Mouse (Mus musculus) forebrain, embryonic 16.5 days (tissue): ENCODE results near the gene Pip5k1a. TPM values are rescaled to one million over a fixed set of nuclear protein-coding genes. Genes with fewer than 3 reads are reported as not detected.
"Not testable (repeated sequence)": the region's sequence is repeated elsewhere in the genome, so short reads cannot be mapped to it uniquely, and the experiment has no call there.

Experiments used
- ATAC-seq: fragments of 200-750 bp; cut with Nextera tagmentation; 2 replicates; pipeline ENCODE4 v1.8.0; 2017; ENCODE audit warnings: mild to moderate bottlenecking, moderate library complexity
- H3K27ac ChIP-seq: fragments of 300-500 bp; sonication (generic); 2 replicates; pipeline ENCODE4 v1.5.1; 2014; ENCODE audit warnings: low read length, control low read depth
- H3K27me3 ChIP-seq: fragments of 300-500 bp; sonication (generic); replicated peaks from 2 replicates; pipeline ENCODE4 v1.6.1; 2014; ENCODE audit warnings: low read length; ENCODE audit not compliant: control insufficient read depth, insufficient read depth
- H3K36me3 ChIP-seq: fragments of 300-500 bp; sonication (generic); 2 replicates; pipeline ENCODE4 v1.6.1; 2014; ENCODE audit not compliant: control insufficient read depth, insufficient read depth
- H3K4me1 ChIP-seq: fragments of 300-500 bp; sonication (generic); replicated peaks from 2 replicates; pipeline ENCODE4 v1.6.1; 2014; ENCODE audit warnings: low read length; ENCODE audit not compliant: control insufficient read depth, insufficient read depth
- H3K4me2 ChIP-seq: fragments of 300-500 bp; sonication (generic); 2 replicates; pipeline ENCODE4 v1.6.1; 2014; ENCODE audit warnings: mild to moderate bottlenecking, low read length, control low read depth
- H3K4me3 ChIP-seq: fragments of 300-500 bp; sonication (generic); replicated peaks from 2 replicates; pipeline ENCODE4 v1.5.1; 2014; ENCODE audit warnings: mild to moderate bottlenecking, low read length, control low read depth
- H3K9ac ChIP-seq: fragments of 300-500 bp; sonication (generic); replicated peaks from 2 replicates; pipeline ENCODE4 v1.6.1; 2014; ENCODE audit warnings: low read depth, low read length, control low read depth
- H3K9me3 ChIP-seq: fragments of 300-500 bp; sonication (generic); 2 replicates; pipeline ENCODE4 v1.6.1; 2016; ENCODE audit warnings: low read length; ENCODE audit not compliant: control insufficient read depth
- WGBS: fragments of 180-500 bp; shearing (Covaris S2); extraction: QIAGEN DNeasy Blood & Tissue Kit; methylation state at CpG from one replicate; pipeline ENCODE4 v1.1.7; 2014; 5-methylcytosine and 5-hydroxymethylcytosine counted together
- polyA plus RNA-seq: library from polyadenylated mRNA; unstranded; fragments of >200 nt; fragmentation: Nextera tagmentation; extraction: Ambion mirVana; gene quantifications from 2 replicates; pipeline ENCODE4 v1.2.1, GENCODE M21; 2015

The Pip5k1a gene
- polyA plus RNA-seq, 1 experiment from 2014 or later, result 21.7 TPM

DNA sequence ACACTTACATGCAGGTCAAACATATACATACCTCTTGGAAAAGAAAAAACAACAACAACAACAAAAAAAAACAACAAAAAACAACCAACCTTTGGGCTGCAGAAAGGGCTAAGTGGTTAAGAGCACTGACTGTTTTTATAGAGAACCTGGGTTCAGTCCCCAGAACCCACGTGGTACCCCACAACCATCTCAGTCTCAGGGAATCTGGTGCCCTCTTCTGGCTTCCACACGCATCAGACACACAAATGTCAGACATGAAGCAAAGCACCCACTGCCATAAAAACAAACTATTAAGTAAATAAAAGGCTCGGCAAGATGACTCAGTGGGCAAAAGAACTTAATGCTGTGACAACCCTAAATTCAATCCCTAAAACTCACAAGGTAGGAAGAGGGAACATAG, 76.8 kb downstream of the Pip5k1a start:
- Histone ChIP-seq H3K36me3 (peaks cover 28% of the 10 kb centered on the region), H3K4me3 (no peak overlapping the region)

DNA sequence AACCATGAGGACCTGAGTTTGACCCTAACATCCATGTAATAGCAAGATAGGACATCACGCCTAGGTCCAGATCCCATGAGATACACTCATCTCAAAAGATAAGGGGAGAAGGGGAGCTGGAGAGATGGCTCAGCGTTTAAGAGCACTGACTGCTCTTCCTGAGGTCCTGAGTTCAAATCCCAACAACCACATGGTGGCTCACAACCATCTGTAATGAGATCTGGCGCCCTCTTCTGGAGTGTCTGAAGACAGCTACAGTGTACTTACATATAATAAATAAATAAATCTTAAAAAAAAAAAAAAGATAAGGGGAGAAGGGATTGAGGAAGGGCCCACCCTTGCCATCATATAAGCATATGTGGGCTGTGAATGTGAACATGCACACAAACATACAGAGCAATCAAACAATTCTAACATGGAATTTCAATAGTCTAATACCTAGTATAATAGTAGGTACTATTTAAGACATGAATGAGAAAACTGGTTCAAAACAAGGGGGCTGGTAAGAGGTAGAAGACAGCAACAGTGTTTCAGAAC, 77.4 kb downstream of the Pip5k1a start:
- H3K27me3 ChIP-seq, H3K4me1 ChIP-seq, ATAC-seq, H3K4me3 ChIP-seq, H3K9me3 ChIP-seq, H3K4me2 ChIP-seq, H3K9ac ChIP-seq, H3K27ac ChIP-seq: not testable (repeated sequence)
- peaks cover 25% of the 10 kb centered on the region for H3K36me3 ChIP-seq
- 75% methylated on average over 3 of the region's 3 CpGs for WGBS

More for the DNA sequence above, 76.8 kb downstream of the Pip5k1a start:
- Histone ChIP-seq H3K27ac (no peak overlapping the region), H3K9ac (no peak overlapping the region), H3K27me3 (no peaks in the 10 kb centered on the region), H3K9me3 (no peaks in the 10 kb centered on the region), H3K4me2 (no peak overlapping the region), H3K4me1 (peaks cover 4% of the 10 kb centered on the region; the same call in 1 of the 2 replicates)
- 65% methylated on average over 3 of the region's 3 CpGs for WGBS
- ATAC-seq, result no peak

DNA sequence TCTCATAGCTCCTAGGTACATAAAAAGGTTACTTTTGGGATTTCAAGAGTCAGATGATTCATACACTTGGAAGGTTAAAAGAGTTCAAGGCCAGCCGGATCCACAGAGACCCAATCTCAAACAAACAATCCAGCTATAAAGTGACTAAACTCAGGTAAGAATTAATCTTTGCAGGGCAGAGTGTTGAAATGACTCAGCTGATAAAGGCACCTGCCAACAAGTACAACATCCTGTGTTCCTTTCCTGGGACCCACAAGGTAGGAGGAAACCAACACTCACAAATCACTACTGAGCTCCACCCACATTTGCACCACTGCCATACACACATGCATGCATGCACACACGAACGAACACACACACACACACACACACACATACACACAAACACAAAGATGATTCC, 78.1 kb downstream of the Pip5k1a start:
- Histone ChIP-seq H3K9me3 (no peaks in the 10 kb centered on the region), H3K4me2 (no peak overlapping the region), H3K27ac (no peak overlapping the region), H3K4me1 (peaks cover 4% of the 10 kb centered on the region; the same call in 1 of the 2 replicates), H3K27me3 (no peaks in the 10 kb centered on the region), H3K9ac (no peak overlapping the region), H3K36me3 (peaks cover 19% of the 10 kb centered on the region), H3K4me3 (no peak overlapping the region)
- no peak for ATAC-seq
- 90% methylated on average over 3 of the region's 3 CpGs for WGBS

DNA sequence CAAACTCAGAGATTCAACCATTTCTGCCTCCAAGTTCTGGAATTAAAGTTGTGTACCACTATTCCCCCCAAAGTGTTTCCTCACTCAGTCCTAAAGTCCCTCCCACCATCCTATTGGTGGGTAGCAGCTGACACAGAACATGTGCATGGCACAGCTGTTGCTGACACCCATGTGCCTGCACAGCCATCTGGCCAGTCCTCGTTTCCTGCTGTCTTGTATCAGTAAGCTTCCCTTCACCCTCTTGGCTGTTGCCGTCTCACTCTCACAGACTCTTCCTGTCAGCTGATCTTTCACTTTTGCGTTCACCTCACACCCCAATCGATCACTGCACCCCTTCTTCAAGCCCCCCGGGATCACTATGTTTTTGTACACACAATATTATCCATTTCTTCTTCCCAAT, 79.0 kb downstream of the Pip5k1a start:
- 57% methylated on average over 5 of the region's 5 CpGs for WGBS
- ATAC-seq, result peak; percentile 76
- Histone ChIP-seq H3K27ac (no peak overlapping the region), H3K4me1 (peaks cover 4% of the 10 kb centered on the region; the same call in 1 of the 2 replicates), H3K4me2 (no peak overlapping the region), H3K9ac (no peak overlapping the region), H3K27me3 (no peaks in the 10 kb centered on the region), H3K36me3 (peaks cover 10% of the 10 kb centered on the region), H3K9me3 (no peaks in the 10 kb centered on the region), H3K4me3 (no peak overlapping the region)

DNA sequence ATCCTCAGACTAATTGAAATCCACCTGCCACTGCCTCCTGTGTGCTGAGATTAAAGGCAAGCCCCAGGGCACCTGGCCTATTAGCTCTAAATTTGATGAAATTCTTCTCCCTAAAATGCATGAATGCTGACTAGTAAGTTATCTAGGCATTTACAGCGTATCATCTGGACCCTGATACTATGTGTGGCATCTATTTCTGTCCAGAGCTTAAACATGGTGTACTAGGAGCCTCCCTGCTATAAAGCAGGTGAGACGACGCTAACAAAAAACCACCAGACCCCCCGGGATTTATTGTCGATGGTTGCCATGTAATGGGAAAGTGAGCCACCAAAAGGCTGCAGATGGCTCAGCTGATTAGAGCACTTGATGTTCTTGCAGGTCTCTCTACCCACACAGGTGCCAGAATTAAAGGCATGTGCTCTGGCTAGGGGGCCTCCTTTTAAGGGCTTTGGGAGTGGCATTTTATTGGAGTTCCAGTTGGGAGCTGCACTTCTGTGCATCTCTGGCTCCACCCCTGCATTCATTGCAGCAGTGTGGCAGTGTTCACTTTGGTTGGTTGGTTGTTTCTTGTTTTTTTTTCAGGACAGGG, 79.6 kb downstream of the Pip5k1a start:
- no peak overlapping the region for H3K27ac ChIP-seq
- H3K9me3 ChIP-seq, result no peaks in the 10 kb centered on the region
- ATAC-seq, result no peak
- H3K9ac ChIP-seq, result no peak overlapping the region
- H3K27me3 ChIP-seq, result no peaks in the 10 kb centered on the region
- H3K4me1 ChIP-seq, result peaks cover 4% of the 10 kb centered on the region; the same call in 1 of the 2 replicates
- H3K4me2 ChIP-seq, result no peak overlapping the region
- peaks cover 6% of the 10 kb centered on the region for H3K36me3 ChIP-seq
- H3K4me3 ChIP-seq, result no peak overlapping the region
- WGBS, result 54% methylated on average over 5 of the region's 5 CpGs

DNA sequence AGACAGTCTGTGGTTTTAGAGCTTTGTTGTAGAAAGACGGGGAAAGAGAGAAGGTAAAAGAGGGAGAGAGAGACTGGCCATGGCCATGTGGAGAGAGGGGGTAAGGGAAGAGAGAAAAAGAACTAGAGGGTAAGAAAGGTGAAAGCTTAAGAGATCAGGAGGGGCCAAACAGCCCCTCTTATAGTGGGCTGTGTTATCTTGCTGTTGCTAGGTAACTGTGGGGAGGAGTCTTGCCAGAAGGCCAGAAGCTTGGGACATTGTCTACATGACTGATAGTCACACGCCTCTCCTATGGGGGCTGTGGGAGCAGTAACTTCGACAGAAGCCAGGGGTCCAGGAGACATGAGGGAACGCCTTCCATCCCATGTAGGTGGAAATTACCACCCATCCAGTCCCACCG, 81.5 kb downstream of the Pip5k1a start:
- H3K9ac ChIP-seq, result no peak overlapping the region
- WGBS, result 57% methylated on average over 5 of the region's 5 CpGs
- H3K9me3 ChIP-seq, result no peaks in the 10 kb centered on the region
- H3K4me1 ChIP-seq, result peaks cover 4% of the 10 kb centered on the region; the same call in 1 of the 2 replicates
- ATAC-seq, result no peak
- H3K36me3 ChIP-seq, result peaks cover 2% of the 10 kb centered on the region; the same call in 1 of the 2 replicates
- H3K4me3 ChIP-seq, result no peak overlapping the region
- H3K27ac ChIP-seq, result no peak overlapping the region
- no peak overlapping the region for H3K4me2 ChIP-seq
- no peaks in the 10 kb centered on the region for H3K27me3 ChIP-seq

DNA sequence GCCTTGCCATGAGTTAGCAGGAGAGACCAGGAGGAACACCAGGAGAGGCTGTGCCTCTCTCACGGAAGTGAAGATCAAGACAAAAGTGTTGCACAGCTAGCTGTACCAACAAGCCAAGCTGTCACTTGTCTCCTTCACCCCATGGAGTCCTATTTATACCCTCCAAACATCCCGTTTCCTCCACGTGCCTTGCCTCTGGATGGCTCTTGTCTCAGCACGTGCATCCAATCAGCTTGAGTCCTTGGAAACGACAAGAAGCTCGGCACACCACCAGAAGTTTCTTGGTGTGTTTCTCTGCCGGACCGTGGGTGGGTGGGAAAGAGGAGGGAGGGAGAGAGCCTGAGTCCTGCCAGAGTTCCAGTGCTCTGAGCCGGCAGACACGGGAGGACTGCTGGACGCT, 82.2 kb downstream of the Pip5k1a start:
- H3K4me2 ChIP-seq, result no peak overlapping the region
- no peak overlapping the region for H3K27ac ChIP-seq
- no peak for ATAC-seq
- H3K4me3 ChIP-seq, result no peak overlapping the region
- no peak overlapping the region for H3K9ac ChIP-seq
- no peaks in the 10 kb centered on the region for H3K9me3 ChIP-seq
- peaks cover 4% of the 10 kb centered on the region; the same call in 1 of the 2 replicates for H3K4me1 ChIP-seq
- 28% methylated on average over 11 of the region's 11 CpGs for WGBS
- no peaks in the 10 kb centered on the region for H3K27me3 ChIP-seq
- no peaks in the 10 kb centered on the region for H3K36me3 ChIP-seq

DNA sequence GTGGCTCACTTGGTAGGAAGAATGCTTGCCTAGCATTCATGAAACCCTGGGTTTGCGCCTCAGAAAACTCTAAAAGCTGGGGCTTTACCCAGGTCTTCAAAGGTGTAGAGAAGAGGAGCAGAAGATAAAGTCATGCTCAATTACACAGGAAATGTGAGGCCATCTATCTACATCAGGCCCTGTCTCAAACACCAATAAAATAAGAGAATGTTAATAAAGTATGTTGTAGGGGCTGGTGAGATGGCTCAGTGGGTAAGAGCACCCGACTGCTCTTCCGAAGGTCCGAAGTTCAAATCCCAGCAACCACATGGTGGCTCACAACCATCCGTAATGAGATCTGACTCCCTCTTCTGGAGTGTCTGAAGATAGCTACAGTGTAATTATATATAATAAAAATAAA, 85.8 kb downstream of the Pip5k1a start:
- not testable (repeated sequence) for H3K4me2 ChIP-seq, ATAC-seq, H3K9me3 ChIP-seq, H3K36me3 ChIP-seq, H3K27ac ChIP-seq, H3K4me3 ChIP-seq, H3K27me3 ChIP-seq, H3K9ac ChIP-seq, H3K4me1 ChIP-seq
- WGBS, result 99% methylated on average over 5 of the region's 5 CpGs

DNA sequence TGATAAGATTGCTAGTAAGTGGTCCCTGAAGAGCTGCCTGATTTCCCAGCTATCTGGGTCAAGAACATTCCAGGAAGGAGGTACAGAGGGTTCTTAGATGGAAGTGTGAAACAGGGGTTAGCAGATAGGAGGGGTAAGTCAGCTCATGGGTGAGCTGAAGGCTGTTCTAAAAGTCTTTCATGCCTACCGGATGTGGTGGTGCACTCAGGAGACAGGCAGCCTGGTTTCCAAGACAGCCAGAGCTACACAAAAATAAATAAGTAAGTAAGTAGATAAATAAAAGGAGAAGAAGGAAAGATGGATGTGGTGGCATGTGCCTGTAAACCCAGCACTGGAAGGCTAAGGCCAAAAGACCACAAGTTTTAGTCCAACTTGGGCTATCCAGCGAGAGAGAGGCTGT, 88.0 kb downstream of the Pip5k1a start:
- Histone ChIP-seq H3K4me3 (no peak overlapping the region), H3K27me3 (no peaks in the 10 kb centered on the region), H3K9ac (no peak overlapping the region), H3K27ac (no peak overlapping the region), H3K9me3 (no peaks in the 10 kb centered on the region), H3K4me1 (peaks cover 15% of the 10 kb centered on the region), H3K36me3 (no peaks in the 10 kb centered on the region), H3K4me2 (no peak overlapping the region)
- ATAC-seq, result no peak
- 85% methylated on average over 2 of the region's 2 CpGs for WGBS
